Mouse (Mus musculus): ENCODE measurements at regions not wholly inside any gene's neighbourhood (a gene's known extent, or its start where the extent isn't known, plus 50 kb on each side); places are given as distances from the start of the nearest gene placed in this dataset.

DNA sequence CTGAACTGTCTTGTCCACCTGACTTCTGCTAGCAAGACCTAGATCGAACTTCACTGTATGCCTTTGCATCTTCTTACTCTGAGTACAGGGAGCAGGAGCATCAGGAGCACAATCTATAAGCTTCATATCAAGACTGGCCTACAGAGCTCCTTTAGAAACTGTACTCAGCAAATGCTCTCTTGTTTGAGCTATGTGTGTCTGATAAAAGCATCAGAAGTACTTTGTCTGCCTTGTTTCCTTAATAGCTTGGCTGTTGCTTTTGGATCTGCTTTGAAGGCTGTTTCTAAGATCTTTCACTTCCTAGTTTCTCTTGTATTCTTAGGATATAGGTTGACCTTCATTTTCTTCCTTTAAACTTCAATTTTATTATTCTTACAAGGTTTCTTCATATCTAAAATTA is 175.3 kb upstream of the Cypt12 start:
- no peak for DNase-seq (ENCODE audit: low read depth, low spot score)

DNA sequence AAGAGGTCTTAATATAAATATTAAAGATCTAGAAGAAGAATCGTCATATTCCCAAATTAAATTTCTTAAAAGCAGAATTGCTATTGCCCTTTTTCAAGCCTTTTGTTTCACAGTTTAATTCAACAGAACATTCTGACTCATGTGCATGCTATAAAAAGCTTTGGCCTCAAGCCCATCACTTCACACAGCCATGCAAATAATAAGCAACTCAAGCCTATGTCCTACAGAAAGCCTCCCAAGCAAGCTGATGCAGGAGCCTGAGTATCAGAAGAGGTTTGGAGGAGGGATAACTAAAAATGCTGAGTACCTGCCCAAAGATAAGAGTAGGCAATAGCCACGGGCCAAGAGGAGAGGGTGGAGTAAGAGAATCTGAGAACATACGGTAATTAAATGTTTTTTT is 169.1 kb upstream of the Cypt12 start:
- no peak for DNase-seq (ENCODE audit: low read depth, low spot score)

DNA sequence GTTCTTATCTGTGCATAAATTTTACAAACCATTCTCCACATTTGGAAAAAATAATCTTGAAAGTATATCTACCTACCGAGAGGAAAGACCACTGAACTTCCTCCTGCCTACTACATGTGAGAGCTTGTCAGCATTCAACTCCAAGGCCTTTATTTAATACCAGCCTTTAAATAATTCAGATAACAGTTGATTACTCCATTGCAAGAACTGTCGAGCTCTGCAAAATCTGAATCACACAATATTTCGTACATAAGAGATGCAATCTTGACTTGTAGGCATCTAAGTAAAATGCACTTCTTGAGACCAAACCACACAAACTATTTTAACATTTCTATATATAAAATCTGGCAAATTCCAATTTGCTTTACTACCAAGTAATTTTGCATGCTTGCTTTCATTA is 164.1 kb upstream of the Cypt12 start:
- DNase-seq (ENCODE audit: low read depth, low spot score) = no peak

DNA sequence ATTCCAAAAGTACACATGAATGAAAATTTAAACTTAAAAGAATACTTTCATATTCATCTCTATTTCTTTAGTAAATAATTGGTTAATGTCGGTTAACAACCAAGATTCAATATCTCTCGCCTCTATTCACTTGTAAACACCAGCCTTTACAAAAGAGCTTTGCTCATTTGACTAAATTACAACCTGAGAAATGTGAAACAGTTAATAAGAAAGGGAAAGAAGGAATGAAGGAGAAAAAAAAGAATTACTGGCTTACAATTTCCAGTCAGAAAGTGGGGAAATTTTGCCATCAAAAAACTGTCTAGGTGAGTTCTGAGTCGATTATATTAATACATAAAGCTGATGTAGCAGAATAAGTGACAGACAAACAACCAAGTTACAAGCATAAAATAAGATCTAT is 163.6 kb upstream of the Cypt12 start:
- no peak for DNase-seq (ENCODE audit: low read depth, low spot score)

DNA sequence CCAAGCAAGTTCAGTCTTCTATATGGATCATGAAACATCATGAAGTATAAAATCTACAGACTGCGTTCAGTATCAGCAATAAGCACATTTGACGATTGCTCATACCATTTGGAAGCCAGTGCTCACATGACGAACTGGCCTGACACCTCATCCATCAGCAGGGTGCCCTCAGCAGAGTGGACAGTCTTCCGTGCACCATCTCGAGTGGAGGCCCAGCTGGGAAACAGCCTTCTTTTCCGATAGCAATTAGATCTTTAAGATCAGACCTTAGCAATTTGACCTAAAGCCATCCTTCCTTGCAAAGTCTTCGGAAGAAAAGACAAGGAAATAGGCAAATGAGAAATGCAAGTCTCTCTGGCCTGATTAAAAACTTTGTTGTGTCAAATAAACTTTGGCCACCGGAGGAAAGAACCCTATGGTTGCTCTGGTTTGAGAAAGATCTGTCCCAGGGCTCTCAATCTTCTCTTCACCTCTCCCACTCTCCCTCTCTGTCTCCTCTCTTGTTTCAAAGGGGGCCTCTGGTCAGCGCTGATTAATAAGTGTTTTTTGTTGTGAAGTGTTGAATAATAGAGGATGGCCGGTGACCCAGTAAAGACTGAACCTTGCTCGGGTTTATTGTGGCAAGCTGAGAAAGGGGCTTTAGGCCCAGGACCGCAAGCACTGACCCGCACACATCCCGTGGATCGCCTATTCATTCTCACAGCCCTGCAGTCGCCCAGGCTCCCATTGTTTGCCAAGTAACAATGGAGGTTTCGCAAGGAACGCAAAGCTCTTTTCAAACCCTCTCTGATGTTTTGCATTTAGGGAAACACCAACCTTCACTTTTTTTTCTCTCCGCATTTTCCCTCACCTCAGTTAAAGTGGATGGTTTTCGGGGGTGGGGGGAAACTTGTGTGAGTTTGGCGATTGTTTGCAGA is 162.8 kb upstream of the Cypt12 start:
- no peak for DNase-seq (ENCODE audit: low read depth, low spot score)

DNA sequence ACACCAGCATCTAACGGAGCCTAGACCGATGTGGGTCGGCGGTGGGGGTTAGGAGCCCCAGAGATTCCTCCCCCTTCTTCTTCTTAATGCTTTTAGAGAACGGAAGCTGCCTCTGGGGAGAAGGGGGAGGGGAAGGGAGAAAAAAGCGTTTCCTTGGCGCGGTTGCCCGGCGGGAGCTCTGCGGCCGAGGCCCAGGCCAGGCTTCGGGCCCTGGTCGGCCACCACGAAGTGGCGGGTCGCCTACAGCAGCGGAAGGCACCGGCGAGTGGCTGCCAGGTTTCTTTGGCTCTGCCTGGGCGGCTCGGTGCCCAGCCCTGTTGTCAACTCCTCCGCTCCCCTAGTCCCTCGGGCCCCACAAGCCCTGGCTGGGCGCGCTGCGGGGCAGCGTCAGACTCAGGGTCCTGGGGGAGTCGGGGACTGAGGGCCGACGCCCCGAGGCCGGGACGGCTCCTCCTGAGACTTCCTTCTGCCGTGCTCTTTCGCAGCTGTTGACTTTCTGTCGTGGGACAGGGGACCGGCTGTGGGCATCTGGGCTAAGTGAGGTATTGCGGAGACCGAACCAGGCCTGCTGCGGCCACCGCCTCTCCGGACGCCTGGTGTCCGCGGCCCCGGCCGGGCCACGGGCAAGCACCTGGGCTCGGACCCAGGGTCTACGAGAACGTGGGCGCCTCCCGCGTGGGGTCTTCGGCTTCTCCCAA is 162.0 kb upstream of the Cypt12 start:
- no peak for DNase-seq (ENCODE audit: low read depth, low spot score)

DNA sequence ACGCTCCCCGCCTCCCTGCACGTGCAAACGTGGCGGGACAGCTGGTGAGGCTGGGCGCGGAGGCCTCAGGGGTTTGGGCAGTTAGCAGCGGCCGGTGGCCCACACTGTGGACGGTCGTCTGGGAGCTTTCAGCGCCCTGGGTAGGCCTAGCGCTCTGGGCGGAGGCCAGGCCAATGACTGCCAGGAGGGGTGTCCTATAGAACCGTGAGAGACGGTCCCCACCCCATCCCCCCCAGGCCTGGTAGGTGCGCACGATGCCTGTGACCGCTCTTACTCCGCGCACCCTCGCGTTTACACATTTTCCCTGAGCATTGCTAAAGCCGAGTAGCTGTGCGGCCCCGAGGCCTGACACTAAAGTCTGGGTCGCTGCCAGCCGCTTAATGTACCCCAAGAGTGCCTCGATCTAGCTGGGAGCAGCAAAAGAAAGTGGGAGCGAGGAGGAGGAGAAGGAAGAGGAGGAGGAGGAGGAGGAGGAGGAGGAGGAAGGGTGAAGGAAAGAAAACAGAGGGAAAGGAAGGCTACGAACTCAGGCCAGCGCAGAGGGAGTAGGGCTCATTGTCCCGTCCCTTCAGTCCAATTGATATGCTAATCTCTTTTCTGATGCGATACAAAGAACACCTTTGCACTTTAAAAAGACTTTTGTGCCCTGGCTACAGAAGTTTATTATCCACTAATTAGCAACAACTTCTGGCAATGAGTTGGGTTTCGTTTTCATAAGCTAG is 161.3 kb upstream of the Cypt12 start:
- no peak for DNase-seq (ENCODE audit: low read depth, low spot score)

DNA sequence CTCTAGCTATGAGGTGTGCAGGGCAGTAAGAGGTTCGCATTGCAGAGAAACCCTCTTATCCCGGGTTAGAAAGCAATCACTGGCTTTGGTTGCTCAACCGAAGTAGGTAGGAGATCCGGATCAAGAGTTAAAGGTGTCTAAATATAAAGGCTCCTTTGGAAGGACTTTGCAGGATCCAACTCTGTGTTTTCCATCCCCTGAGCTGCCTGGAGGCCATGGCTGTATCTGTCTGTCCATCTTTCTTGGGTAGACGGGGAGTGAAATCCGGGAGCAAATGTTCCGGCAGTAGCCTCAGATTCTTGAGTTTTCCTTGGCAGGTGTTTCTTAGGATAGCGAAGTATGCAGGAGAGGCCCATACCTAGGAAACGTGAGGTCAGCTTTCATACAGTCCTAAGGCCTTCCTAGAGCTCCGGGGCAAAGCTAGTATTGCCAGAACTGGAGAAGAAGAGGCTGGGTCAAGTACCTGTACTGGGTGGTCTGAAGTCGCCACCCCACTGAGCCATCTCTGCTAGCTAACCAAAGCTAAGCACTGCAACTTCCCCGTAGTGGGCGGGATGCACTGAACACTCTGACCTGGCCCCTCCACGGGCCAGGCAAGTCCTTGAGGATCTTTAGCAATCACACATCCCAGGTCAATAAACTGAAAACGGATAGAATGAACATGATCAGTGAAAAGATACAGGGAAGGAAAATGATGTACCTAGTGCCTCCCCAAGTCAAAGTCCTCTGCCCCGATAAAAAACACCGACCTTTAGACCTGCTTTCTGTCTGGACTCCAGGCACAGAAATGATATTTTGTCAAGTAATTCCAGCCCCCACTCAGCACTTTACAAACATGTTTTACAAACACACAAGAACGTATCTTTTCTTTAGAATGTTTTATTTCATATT is 160.5 kb upstream of the Cypt12 start:
- DNase-seq (ENCODE audit: low read depth, low spot score) = no peak

DNA sequence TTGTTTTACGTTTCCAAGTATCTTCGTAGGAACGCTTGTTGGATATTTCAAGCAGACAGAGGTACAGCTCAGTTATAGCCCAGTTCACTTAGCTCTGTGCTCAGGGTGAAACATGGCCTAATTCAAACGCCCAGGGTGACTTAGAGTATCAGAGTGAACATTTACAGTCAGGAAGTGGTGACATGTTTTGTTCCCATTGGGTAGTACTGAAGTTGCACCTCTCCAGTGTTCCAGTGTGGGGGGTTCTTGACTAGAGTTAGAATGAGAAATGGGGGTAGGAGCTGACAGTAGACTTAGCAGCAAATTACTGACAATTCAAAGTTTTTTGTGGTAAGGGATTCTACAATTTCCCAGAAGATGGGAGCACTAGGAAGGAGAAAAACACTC is 159.9 kb upstream of the Cypt12 start:
- DNase-seq (ENCODE audit: low read depth, low spot score) = no peak

DNA sequence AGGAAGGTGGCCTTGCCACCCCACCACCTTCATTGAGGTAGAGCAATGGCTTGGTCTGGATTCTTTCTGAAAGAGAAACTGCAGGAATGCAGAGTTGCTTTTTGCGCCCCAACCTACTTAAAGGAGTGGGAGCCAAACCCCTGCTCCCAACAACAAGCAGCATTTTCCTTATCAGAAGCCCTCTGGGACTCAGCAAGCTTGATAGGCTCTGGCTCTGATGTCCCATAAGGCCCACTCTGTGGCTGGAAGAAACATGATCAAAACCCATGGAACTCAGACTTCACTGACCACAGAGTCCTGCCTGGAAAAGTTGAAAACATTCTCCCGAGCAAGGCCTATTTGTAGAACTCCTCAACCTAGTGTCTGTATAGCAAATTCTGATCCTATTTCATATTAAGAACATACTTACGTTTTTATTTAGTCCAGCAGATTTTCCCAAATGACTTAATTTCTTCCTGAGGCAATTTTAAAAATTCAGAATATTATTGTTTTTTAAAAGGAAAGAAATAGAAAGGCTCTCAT is 159.4 kb upstream of the Cypt12 start:
- no peak for DNase-seq (ENCODE audit: low read depth, low spot score)

DNA sequence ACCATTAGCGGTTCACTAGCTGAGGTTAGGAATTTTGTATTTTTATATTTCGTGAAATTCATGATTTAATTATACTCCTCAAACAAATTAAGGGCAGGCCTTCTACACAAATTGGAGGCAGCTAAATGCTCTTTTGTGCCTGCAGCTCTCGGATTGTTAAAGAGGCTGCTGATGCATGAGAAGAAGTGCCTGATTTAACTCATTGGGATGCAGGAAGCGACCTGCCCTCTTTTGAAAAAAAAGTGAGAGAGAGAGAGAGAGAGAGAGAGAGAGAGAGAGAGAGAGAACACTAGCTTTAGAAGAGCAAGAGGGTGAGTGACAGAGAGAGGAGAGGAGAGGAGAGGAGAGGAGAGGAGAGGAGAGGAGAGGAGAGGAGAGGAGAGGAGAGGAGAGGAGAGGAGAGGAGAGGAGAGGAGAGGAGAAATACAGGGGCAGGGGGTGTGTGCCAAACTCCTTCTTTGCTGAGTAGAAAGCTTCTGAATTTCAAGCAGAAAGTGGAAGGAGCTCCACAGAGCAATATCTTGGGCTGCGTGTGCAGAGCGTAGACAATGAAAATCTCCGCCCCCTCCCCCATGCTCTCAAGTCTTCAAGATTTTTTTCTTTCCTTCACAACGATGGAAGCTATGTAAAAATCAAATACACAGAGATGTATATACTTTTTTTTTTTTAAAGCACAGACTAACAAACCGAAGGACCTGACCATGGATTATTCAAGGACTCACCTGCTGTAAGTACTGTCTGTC is 158.6 kb upstream of the Cypt12 start:
- no peak for DNase-seq (ENCODE audit: low read depth, low spot score)

DNA sequence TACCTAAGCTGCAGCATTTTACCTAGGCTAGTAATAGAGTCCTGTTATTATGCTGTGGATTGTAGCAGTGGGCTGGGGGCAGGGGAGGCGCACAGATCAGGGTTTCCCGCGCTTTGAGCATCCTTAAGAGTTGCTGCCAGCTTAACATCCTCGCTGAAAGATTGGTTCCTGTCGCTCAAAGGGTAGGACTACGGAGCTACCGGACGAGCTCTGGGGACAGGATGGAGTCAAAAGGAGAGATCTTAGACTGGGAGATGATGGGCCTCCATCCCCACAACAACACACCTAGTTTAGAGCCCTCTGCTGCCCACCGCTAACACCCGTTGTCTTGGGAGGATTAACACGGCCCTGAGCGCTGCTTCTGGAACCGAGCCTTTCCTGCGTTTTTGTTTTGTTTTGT is 157.9 kb upstream of the Cypt12 start:
- DNase-seq (ENCODE audit: low read depth, low spot score) = no peak

DNA sequence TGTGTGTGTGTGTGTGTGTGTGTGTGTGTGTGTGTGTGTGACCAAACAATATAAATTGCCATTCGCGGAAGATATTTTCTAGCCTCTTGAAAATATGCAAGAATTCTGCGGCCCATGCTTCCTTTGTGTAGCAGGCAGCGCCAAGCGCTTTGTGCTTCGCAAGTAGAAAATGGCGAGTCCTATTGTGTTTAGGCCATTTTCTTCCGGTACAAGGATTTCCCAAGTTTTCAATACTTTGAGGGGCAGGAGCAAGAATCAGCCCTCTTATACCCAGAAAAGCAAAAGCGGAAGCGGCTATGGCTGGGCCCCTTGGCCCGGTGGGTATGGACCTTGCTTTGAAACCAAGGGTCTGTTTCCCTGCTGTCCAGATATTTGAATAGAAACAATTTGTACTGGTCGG is 157.4 kb upstream of the Cypt12 start:
- DNase-seq (ENCODE audit: low read depth, low spot score) = no peak

DNA sequence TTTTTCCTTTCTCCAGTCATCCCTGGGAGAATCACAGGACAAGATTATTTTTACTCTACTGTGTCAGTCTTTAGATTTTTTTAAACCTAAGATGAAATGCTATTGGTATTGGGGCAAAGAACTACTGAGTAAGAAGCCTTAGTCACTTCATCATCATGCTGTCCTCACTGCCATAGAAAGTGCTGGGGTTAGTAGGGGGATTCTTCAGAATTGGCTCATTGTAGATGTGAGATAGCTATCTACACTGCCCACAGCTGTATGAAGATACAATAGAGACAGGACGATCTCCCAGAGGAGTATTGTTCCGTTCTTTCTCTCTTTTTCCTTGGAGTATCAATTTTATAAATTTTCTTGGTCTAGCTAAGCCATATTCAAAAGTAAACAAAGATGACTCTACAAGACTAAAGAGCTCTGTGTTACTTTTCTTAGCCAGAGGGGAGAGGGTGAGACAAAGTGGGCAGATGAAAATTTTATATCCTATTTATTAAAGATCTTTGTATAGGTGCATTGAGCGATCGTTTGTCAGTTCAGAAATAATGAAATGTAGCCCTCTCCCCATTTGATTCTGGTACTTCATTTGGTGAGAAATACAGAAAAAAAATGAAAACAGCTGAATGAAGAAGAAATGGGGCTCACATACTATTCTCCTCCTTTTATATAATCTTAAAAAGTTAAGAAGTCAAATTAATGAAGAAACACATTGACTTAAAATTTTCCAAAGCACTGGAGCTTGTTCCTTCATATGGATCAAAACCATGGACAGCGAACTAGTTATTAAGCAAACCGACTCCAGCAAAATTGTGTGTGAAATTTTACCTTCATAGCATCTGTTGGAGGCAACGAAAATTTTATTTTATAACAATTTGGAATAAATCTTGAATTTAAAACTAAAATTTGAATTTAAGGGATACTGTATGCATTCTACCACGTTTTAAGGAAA is 156.6 kb upstream of the Cypt12 start:
- no peak for DNase-seq (ENCODE audit: low read depth, low spot score)

DNA sequence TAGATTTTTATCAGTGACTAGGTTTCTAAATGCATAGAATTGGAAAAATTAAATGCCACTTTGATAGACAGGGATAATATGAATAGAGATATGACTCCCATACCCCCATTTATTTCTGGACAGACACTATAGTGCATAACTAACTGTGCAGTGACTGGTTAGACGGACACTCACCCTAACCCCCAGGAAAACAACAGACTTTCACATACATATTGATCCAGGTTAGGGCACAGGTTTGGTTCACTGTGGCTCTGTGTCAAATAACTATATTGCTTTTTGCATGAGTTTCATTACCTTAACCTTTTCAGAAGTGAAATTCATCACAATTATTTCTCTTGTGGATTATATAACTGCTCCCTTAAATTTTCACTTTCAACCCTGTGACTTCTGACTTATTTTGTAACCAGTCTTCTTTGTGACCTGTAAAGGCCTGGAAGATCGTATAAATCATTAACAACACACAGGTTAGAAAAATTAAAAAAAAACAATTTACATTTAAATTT is 155.6 kb upstream of the Cypt12 start:
- DNase-seq (ENCODE audit: low read depth, low spot score) = no peak

DNA sequence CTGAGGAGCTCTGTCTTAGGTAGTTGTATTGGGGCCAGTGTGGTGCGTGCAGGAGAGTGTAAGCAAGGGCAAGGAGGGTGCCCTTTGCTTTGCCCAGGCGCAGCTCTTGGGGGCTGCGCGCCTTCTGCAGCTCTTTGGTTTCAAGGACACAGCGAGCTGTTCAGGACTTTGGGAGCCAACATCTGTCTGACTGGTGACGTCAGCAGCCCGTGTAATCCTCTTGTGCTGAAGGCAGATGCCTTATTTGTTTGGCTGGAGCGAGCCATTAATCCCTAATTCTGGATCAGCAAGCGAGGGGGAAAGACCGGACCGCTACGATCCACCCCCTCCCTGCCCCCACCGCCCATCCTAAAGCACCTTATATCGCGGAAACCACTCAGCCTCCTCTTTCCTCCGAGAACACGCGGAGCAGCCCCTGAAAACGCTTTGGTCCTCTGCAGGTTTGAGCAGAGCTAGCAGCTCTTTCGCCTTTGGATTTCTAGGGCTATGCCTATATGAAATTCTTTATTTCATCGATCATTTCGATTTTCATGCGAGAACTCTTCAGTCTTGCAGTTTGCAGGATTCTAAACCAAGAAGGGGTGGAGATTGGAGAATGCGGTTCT is 154.5 kb upstream of the Cypt12 start:
- no peak for DNase-seq (ENCODE audit: low read depth, low spot score)

DNA sequence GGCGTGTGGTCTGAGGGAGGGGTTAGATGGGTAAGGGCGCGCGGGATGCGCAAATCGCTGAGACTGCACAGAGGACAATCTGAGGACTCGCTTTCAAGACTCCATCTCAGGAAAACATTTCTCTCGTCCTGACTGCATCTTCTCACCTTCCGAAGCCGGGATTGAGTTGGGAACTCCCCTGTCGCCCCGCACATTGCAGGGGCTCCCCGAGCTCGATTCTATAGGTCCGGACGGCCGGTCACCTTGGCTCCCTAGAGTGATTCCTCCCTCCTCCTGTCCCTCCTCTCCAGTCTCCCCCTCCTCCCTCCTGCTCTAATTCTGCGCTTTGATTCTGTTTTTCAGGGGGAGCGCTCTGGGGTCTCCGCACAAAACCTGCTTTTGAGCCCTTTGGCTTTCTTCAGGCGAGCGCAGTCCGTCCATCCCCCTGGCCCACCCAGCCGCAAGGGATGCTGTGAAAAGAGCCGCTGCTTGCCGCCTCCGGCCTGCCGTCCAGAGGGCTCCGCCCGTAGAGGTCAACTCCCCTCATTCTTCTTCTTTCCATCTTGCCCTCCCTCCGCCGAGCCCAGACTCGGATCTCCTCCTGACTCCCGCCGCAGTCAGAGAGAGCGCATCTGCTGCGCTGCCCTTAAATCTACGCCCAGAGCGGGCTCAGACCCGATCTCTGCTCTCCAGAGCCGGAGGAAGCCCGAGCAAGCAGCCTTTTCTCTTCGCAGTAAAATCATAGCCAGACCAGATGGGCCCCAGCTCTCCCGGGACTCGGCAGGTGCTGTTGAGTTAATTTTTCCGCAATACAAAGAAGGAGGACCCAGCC is 153.8 kb upstream of the Cypt12 start:
- no peak for DNase-seq (ENCODE audit: low read depth, low spot score)
